Mouse (Mus musculus) MEL (cell line): ENCODE measurements around the gene Lbh. TPM values are rescaled to one million over a fixed set of nuclear protein-coding genes. Genes with fewer than 3 reads are reported as not detected.

Source experiments
- DNase-seq: peaks from one replicate; pipeline ENCODE4 v3.0.0; 2011; ENCODE audit warnings: low read depth, low spot score
- H3K27ac ChIP-seq: 2 replicates; pipeline ENCODE4 v1.5.1; 2012; ENCODE audit warnings: low read depth, mild to moderate bottlenecking, control low read depth, low read length, moderate library complexity; ENCODE audit not compliant: control insufficient read depth
- H3K27me3 ChIP-seq, 2 experiments: fragments of 150-350 bp in 1 of 2; sonication (generic) in 1 of 2; 2 replicates each; pipeline ENCODE4 v1.6.1; 2012; ENCODE audit warnings: low read length in 2 of 2, mild to moderate bottlenecking in 2 of 2, improper control_type of control experiment in 1 of 2, moderate library complexity in 1 of 2; ENCODE audit not compliant: insufficient read depth in 2 of 2, control insufficient read depth in 1 of 2
- H3K36me3 ChIP-seq, 2 experiments: 2 replicates each; pipeline ENCODE4 v1.6.1; 2012 to 2014; ENCODE audit warnings: low read length in 2 of 2, improper control_type of control experiment in 1 of 2, inconsistent platforms in 1 of 2, mild to moderate bottlenecking in 1 of 2; ENCODE audit not compliant: insufficient read depth in 2 of 2, control insufficient read depth in 1 of 2
- H3K4me1 ChIP-seq, 2 experiments: fragments of 150-350 bp in 1 of 2; sonication (generic) in 1 of 2; 2 replicates each; pipeline ENCODE4 v1.6.1; 2012; ENCODE audit warnings: low read length in 2 of 2, improper control_type of control experiment in 1 of 2, mild to moderate bottlenecking in 1 of 2; ENCODE audit not compliant: insufficient read depth in 2 of 2, control insufficient read depth in 1 of 2
- H3K4me3 ChIP-seq, 2 experiments: fragments of 150-350 bp in 1 of 2; sonication (generic) in 1 of 2; 2 replicates each; pipeline ENCODE4 v1.5.1; 2012; ENCODE audit warnings: low read depth in 2 of 2, low read length in 2 of 2, mild to moderate bottlenecking in 2 of 2, moderate library complexity in 2 of 2, control low read depth in 1 of 2, improper control_type of control experiment in 1 of 2; ENCODE audit not compliant: control insufficient read depth in 1 of 2, insufficient read depth in 1 of 2
- H3K79me2 ChIP-seq: 2 replicates; pipeline ENCODE4 v1.6.1; 2012; ENCODE audit warnings: mild to moderate bottlenecking, low read length, moderate library complexity; ENCODE audit not compliant: control insufficient read depth, poor library complexity, insufficient read depth
- H3K9ac ChIP-seq: 2 replicates; pipeline ENCODE4 v1.6.1; 2012; ENCODE audit warnings: low read depth, mild to moderate bottlenecking, control low read depth, low read length, moderate library complexity; ENCODE audit not compliant: control insufficient read depth, poor library complexity, severe bottlenecking
- H3K9me3 ChIP-seq: fragments of 150-350 bp; sonication (generic); replicated peaks from 2 replicates; pipeline ENCODE4 v1.6.1; 2012; ENCODE audit warnings: mild to moderate bottlenecking, low read length, improper control_type of control experiment, moderate library complexity; ENCODE audit not compliant: insufficient read depth
- BHLHE40 ChIP-seq: IDR thresholded peaks from 2 replicates; pipeline ENCODE4 v1.6.1; 2012; ENCODE audit warnings: low read depth, mild to moderate bottlenecking, inconsistent platforms, low read length, improper control_type of control experiment, borderline replicate concordance
- CHD1 ChIP-seq: IDR thresholded peaks from 2 replicates; pipeline ENCODE4 v1.6.1; 2012; ENCODE audit warnings: low read depth, mild to moderate bottlenecking, inconsistent platforms, low read length, improper control_type of control experiment
- CHD2 ChIP-seq: IDR thresholded peaks from 2 replicates; pipeline ENCODE4 v1.6.1; 2011; ENCODE audit warnings: low read length, improper control_type of control experiment
- CTCF ChIP-seq, 3 experiments: IDR thresholded peaks in 2 of 3; conservative IDR thresholded peaks in 1 of 3; 2 replicates each; pipeline ENCODE4 v1.5.1; 2011 to 2012; ENCODE audit warnings: low read length in 3 of 3, low read depth in 2 of 3, mild to moderate bottlenecking in 2 of 3, improper control_type of control experiment in 1 of 3, inconsistent platforms in 1 of 3, mixed read lengths in 1 of 3, moderate library complexity in 1 of 3; ENCODE audit not compliant: control insufficient read depth in 1 of 3, insufficient read depth in 1 of 3, poor library complexity in 1 of 3, severe bottlenecking in 1 of 3
- ELF1 ChIP-seq: IDR thresholded peaks from 2 replicates; pipeline ENCODE4 v1.6.1; 2014; ENCODE audit warnings: low read depth, mild to moderate bottlenecking, inconsistent platforms, low read length, improper control_type of control experiment, moderate library complexity
- EP300 ChIP-seq, 2 experiments: IDR thresholded peaks; 2 replicates each; pipeline ENCODE4 v1.6.1; 2011; ENCODE audit warnings: improper control_type of control experiment in 2 of 2, low read length in 2 of 2, low read depth in 1 of 2, mild to moderate bottlenecking in 1 of 2
- ETS1 ChIP-seq: IDR thresholded peaks from 2 replicates; pipeline ENCODE4 v1.6.1; 2012; ENCODE audit warnings: low read depth, mild to moderate bottlenecking, inconsistent platforms, low read length, improper control_type of control experiment, moderate library complexity
- MAZ ChIP-seq: IDR thresholded peaks from 2 replicates; pipeline ENCODE4 v1.6.1; 2012; ENCODE audit warnings: low read depth, mild to moderate bottlenecking, inconsistent platforms, low read length, improper control_type of control experiment
- MXI1 ChIP-seq: IDR thresholded peaks from 2 replicates; pipeline ENCODE4 v1.6.1; 2011; ENCODE audit warnings: mild to moderate bottlenecking, low read depth, low read length, improper control_type of control experiment
- MYB ChIP-seq: IDR thresholded peaks from 2 replicates; pipeline ENCODE4 v1.6.1; 2011; ENCODE audit warnings: mild to moderate bottlenecking, low read depth, low read length, improper control_type of control experiment
- MYC ChIP-seq: IDR thresholded peaks from 2 replicates; pipeline ENCODE4 v1.6.1; 2011; ENCODE audit warnings: low read depth, mild to moderate bottlenecking, low read length, improper control_type of control experiment, moderate library complexity
- NELFE ChIP-seq: IDR thresholded peaks from 2 replicates; pipeline ENCODE4 v1.6.1; 2011; ENCODE audit warnings: low read depth, low read length, improper control_type of control experiment
- POLR2AphosphoS2 ChIP-seq: IDR thresholded peaks from 2 replicates; pipeline ENCODE4 v1.6.1; 2011; ENCODE audit warnings: low read length, improper control_type of control experiment
- POLR2AphosphoS5 ChIP-seq: IDR thresholded peaks from 2 replicates; pipeline ENCODE4 v1.6.1; 2012; ENCODE audit warnings: low read depth, borderline replicate concordance, mild to moderate bottlenecking, inconsistent platforms, low read length, moderate library complexity, mixed read lengths
- SIN3A ChIP-seq: IDR thresholded peaks from 2 replicates; pipeline ENCODE4 v1.6.1; 2012; ENCODE audit warnings: low read length, improper control_type of control experiment, inconsistent platforms
- TAL1 ChIP-seq: IDR thresholded peaks from 2 replicates; pipeline ENCODE4 v1.6.1; 2012; ENCODE audit warnings: mild to moderate bottlenecking, inconsistent platforms, low read length, moderate library complexity, mixed read lengths
- TCF12 ChIP-seq: IDR thresholded peaks from 2 replicates; pipeline ENCODE4 v1.6.1; 2014; ENCODE audit warnings: low read depth, mild to moderate bottlenecking, inconsistent platforms, low read length, improper control_type of control experiment, moderate library complexity
- UBTF ChIP-seq: IDR thresholded peaks from 2 replicates; pipeline ENCODE4 v1.6.1; 2012; ENCODE audit warnings: low read depth, mild to moderate bottlenecking, inconsistent platforms, low read length, improper control_type of control experiment, moderate library complexity, borderline replicate concordance; ENCODE audit not compliant: insufficient read depth
- USF1 ChIP-seq: IDR thresholded peaks from 2 replicates; pipeline ENCODE4 v1.6.1; 2014; ENCODE audit warnings: low read depth, mild to moderate bottlenecking, inconsistent platforms, low read length, improper control_type of control experiment, moderate library complexity
- USF2 ChIP-seq, 2 experiments: IDR thresholded peaks; 2 replicates each; pipeline ENCODE4 v1.6.1; 2011 to 2012; ENCODE audit warnings: improper control_type of control experiment in 2 of 2, low read length in 2 of 2, borderline replicate concordance in 1 of 2, inconsistent platforms in 1 of 2, low read depth in 1 of 2, mild to moderate bottlenecking in 1 of 2; ENCODE audit not compliant: insufficient read depth in 1 of 2
- ZNF384 ChIP-seq: IDR thresholded peaks from 2 replicates; pipeline ENCODE4 v1.6.1; 2012; ENCODE audit warnings: low read depth, mild to moderate bottlenecking, inconsistent platforms, low read length, improper control_type of control experiment
- polyA plus RNA-seq, 2 experiments: library from polyadenylated mRNA; stranded (reverse) in 1 of 2; unstranded in 1 of 2; fragments of >175 nt in 1 of 2; fragments of >200 nt in 1 of 2; gene quantifications; 2 replicates each; pipeline versions ENCODE4 v1.2.1 to v1.2.4; 2012; ENCODE audit warnings: low replicate concordance in 2 of 2, low read depth in 1 of 2; ENCODE audit not compliant: insufficient read length in 2 of 2, insufficient read depth in 1 of 2, missing spikeins in 1 of 2
- total RNA-seq: library from RNA; depleted of rRNA; stranded (reverse); fragments of 300-350 nt; gene quantifications from 2 replicates; pipeline ENCODE4 v1.2.3, GENCODE M21; 2012

The Lbh gene
- total and polyA plus RNA-seq, 3 experiments, result not detected

DNA sequence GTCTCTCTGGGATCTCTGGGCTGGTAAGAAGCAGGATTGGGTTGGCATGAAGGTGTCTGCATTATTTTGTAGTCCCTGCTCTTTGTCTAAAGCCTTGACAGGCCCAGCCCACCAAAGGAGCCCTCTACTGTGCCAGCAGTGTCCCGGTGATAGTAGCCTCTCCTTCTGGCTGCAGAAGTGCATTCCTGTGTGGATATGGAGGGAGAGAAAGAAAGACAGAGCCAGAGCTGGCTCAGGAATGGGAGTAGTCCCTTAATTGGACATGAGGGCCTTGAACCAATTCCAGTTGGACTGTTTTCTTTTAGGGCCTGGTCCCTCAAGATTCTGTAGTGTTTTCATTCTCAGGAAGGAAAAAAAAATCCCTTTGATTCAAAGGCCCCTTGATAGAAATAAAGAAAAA lies 6.4 kb upstream of the Lbh start:
- H3K9me3 ChIP-seq, result no peaks in the 10 kb centered on the region
- no peak overlapping the region for H3K4me3 ChIP-seq
- no peak for TF ChIP-seq SIN3A
- TF ChIP-seq CHD1, result no peak
- no peak for TF ChIP-seq TAL1
- no peak for TF ChIP-seq MYC
- no peak for TF ChIP-seq UBTF
- TF ChIP-seq POLR2AphosphoS2, result no peak
- TF ChIP-seq NELFE, result no peak
- TF ChIP-seq EP300 (IDR thresholded peaks at IDR 0.05; ENCODE audit: low read depth in 1 of 2, low read length in 2 of 2), result no peak
- TF ChIP-seq TCF12, result no peak
- no peak for TF ChIP-seq MYB
- no peak for TF ChIP-seq ZNF384
- TF ChIP-seq USF1, result no peak
- no peak for TF ChIP-seq MAZ
- TF ChIP-seq USF2 (IDR thresholded peaks at IDR 0.05; ENCODE audit: borderline replicate concordance in 1 of 2, insufficient read depth in 1 of 2, low read depth in 1 of 2, low read length in 2 of 2), result no peak
- no peak for TF ChIP-seq CTCF (IDR thresholded peaks at IDR 0.05 in 2 of 3, conservative IDR thresholded peaks at IDR 0.05 in 1 of 3; ENCODE audit: control insufficient read depth in 1 of 3, insufficient read depth in 1 of 3, low read depth in 2 of 3, low read length in 3 of 3, poor library complexity in 1 of 3, severe bottlenecking in 1 of 3)
- TF ChIP-seq MXI1, result no peak
- TF ChIP-seq POLR2AphosphoS5, result no peak
- no peak for TF ChIP-seq ELF1
- TF ChIP-seq CHD2, result no peak
- no peak for TF ChIP-seq ETS1
- no peaks in the 10 kb centered on the region for H3K36me3 ChIP-seq
- H3K9ac ChIP-seq, result no peak overlapping the region
- DNase-seq, result no peak
- no peaks in the 10 kb centered on the region for H3K4me1 ChIP-seq
- H3K79me2 ChIP-seq, result no peaks in the 10 kb centered on the region
- no peaks in the 10 kb centered on the region for H3K27me3 ChIP-seq
- no peak overlapping the region for H3K27ac ChIP-seq

DNA sequence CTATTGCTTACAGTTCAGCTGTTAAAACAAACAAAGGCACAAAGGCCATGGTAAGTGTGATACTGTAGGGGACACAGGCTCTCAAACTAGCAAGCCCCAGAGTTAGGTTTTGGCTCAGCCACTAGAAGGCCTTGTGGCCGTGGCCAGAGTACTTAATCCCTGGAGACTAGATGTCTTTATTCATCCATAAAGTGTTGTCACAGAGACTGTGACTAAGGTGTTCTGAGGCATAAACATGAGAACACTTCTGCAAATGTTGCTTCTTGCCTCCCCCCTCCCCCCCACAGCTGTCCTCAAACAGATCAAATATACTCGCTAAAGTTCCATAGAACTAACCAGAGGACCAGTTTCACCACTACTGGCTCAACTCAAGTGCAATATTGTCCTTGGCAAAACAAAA lies 4.0 kb upstream of the Lbh start:
- no peaks in the 10 kb centered on the region for H3K79me2 ChIP-seq
- no peaks in the 10 kb centered on the region for H3K9me3 ChIP-seq
- no peak overlapping the region for H3K9ac ChIP-seq
- no peak for TF ChIP-seq BHLHE40
- no peak for TF ChIP-seq TCF12
- H3K36me3 ChIP-seq, result no peaks in the 10 kb centered on the region
- H3K27ac ChIP-seq, result no peak overlapping the region
- H3K4me3 ChIP-seq, result no peak overlapping the region
- no peak for DNase-seq
- no peaks in the 10 kb centered on the region for H3K27me3 ChIP-seq
- no peaks in the 10 kb centered on the region for H3K4me1 ChIP-seq
